Mouse (Mus musculus): ENCODE results near the gene Tmem120b.

Gene Tmem120b

GRCm38 (mm10) chr5:123152901-123153300, 84.7 kb downstream of the Tmem120b start:
- DNase-seq (ENCODE audit: extremely low read depth, low read depth, low spot score): no peak

GRCm38 (mm10) chr5:123155425-123155824, 87.2 kb downstream of the Tmem120b start:
- DNase-seq (ENCODE audit: extremely low read depth, low read depth, low spot score): no peak

- no peak for DNase-seq (ENCODE audit: extremely low read depth, low read depth, low spot score)
Measured at GRCm38 (mm10) chr5:123156763-123157162, 88.5 kb downstream of the Tmem120b start.

- DNase-seq (ENCODE audit: extremely low read depth, low read depth, low spot score): no peak
Measured at GRCm38 (mm10) chr5:123157972-123158371, 89.8 kb downstream of the Tmem120b start.

- no peak for DNase-seq (ENCODE audit: extremely low read depth, low read depth, low spot score)
Measured at GRCm38 (mm10) chr5:123159446-123159845, 91.2 kb downstream of the Tmem120b start.

- no peak for DNase-seq (ENCODE audit: extremely low read depth, low read depth, low spot score)
Measured at GRCm38 (mm10) chr5:123159866-123160265, 91.7 kb downstream of the Tmem120b start.

- DNase-seq (ENCODE audit: extremely low read depth, low read depth, low spot score): no peak
Measured at GRCm38 (mm10) chr5:123160341-123160740, 92.1 kb downstream of the Tmem120b start.

GRCm38 (mm10) chr5:123162942-123163341, 94.7 kb downstream of the Tmem120b start:
- no peak for DNase-seq (ENCODE audit: extremely low read depth, low read depth, low spot score)

- no peak for DNase-seq (ENCODE audit: extremely low read depth, low read depth, low spot score)
Measured at GRCm38 (mm10) chr5:123166437-123166836, 98.2 kb downstream of the Tmem120b start.
